9 mouse cellular contexts compared by ENCODE assay signal in the genomic region with DNA sequence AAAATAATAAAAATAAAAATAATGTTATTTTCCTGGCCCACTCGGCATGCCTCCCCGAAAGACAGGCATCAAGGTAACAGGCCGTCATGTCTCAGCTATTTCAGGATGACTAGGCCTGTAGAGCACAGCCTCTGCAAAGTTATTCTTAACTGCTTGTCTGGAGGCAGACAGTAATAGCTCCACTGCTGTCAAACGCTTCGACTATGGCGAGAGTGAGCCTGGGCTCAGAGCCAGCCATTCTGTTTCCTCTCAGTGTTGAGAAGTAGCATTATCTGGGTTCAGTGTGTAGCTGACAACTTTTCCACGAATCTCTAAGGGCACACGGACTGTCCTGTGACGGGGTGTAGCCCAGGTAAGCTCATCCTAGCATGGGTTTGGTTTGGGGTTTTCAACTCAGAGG. TPM values are rescaled to one million over a fixed set of nuclear protein-coding genes. Genes with fewer than 3 reads are reported as not detected.
DNase-seq lines count a peak whose midpoint lies in the region; ATAC-seq and TF ChIP-seq lines count a peak whose summit lies in the region.
"Had no signal": no experiment of that assay in that cellular context is flagged by ENCODE, and none has a peak within 500 bp of the region (broad histone marks: within the 10 kb centered on the region; RNA-seq: fewer than 3 reads in every experiment).

No protein-coding gene starts in this region.

- no peak overlapping the region for H3K4me2 ChIP-seq in kidney, embryonic 15.5 days
- H3K4me2 ChIP-seq in limb, embryonic 12.5 days = no peak overlapping the region

- H3K4me3 ChIP-seq in kidney, embryonic 15.5 days (replicated peaks) = no peak overlapping the region
- no peak overlapping the region for H3K4me3 ChIP-seq in kidney, adult 2 months (ENCODE audit: insufficient read depth, low read depth, low read length)
- H3K4me3 ChIP-seq in limb, embryonic 12.5 days (replicated peaks) = no peak overlapping the region

- H3K27ac ChIP-seq in kidney, embryonic 15.5 days = peak overlapping the region; percentile 83
- H3K27ac ChIP-seq in kidney, adult 2 months (ENCODE audit: insufficient read depth, low read depth, low read length) = no peak overlapping the region
- H3K27ac ChIP-seq in limb, embryonic 12.5 days = peak overlapping the region; percentile 72

- no peak for TF ChIP-seq CTCF in kidney, adult 2 months (conservative IDR thresholded peaks at IDR 0.05; ENCODE audit: insufficient read depth, insufficient read length, low read depth, low read length)

- no peak overlapping the region for H3K9ac ChIP-seq in kidney, embryonic 15.5 days
- H3K9ac ChIP-seq in limb, embryonic 12.5 days (replicated peaks) = no peak overlapping the region

- whole genome bisulfite sequencing in kidney, embryonic 15.5 days = 49% methylated on average over 9 of the region's 9 CpGs
- WGBS in kidney, adult 2 months = 53% methylated on average over 9 of the region's 9 CpGs
- WGBS in limb, embryonic 12.5 days = 59% methylated on average over 9 of the region's 9 CpGs

- DNase-seq in kidney, adult 2 months = no peak
- peak; percentile 95 for DNase-seq in frontal cortex, adult 2 months (ENCODE audit: extremely low spot score in 1 of 2, low spot score in 1 of 2)
- DNase-seq in kidney, postnatal 10 days = peak; percentile 84
- no peak for DNase-seq in thymus, adult 18-20 months
- DNase-seq in retina, postnatal 1 day = no peak

- no peaks in the 10 kb centered on the region for H3K9me3 ChIP-seq in kidney, embryonic 15.5 days (replicated peaks)
- no peaks in the 10 kb centered on the region for H3K9me3 ChIP-seq in limb, embryonic 12.5 days

- peaks cover 30% of the 10 kb centered on the region for H3K4me1 ChIP-seq in kidney, embryonic 15.5 days
- H3K4me1 ChIP-seq in kidney, adult 2 months (ENCODE audit: control insufficient read depth, insufficient read depth, low read length) = peaks cover 5% of the 10 kb centered on the region; the same call in 1 of the 2 replicates
- H3K4me1 ChIP-seq in limb, embryonic 12.5 days (replicated peaks) = peaks cover 26% of the 10 kb centered on the region

- 0 out of 2 replicates have a peak, but pooled peaks have one; percentile 33 for ATAC-seq in kidney, embryonic 15.5 days (replicated peaks; ENCODE audit: low FRiP score)
- ATAC-seq in limb, embryonic 12.5 days (ENCODE audit: insufficient number of reproducible peaks, insufficient read depth, low FRiP score, low TSS enrichment, low read depth) = no peak
- ATAC-seq in cerebellum, adult (ENCODE audit: insufficient number of reproducible peaks, low FRiP score, low TSS enrichment) = no peak
- ATAC-seq: Patski had no signal

- TF ChIP-seq POLR2A in kidney, adult 2 months (IDR thresholded peaks at IDR 0.05; ENCODE audit: low read depth, low read length) = no peak

- H3K36me3 ChIP-seq in kidney, embryonic 15.5 days = no peaks in the 10 kb centered on the region
- H3K36me3 ChIP-seq in kidney, adult 2 months (ENCODE audit: control insufficient read depth, insufficient read depth, low read length) = no peaks in the 10 kb centered on the region
- H3K36me3 ChIP-seq in limb, embryonic 12.5 days = no peaks in the 10 kb centered on the region

- no peaks in the 10 kb centered on the region for H3K27me3 ChIP-seq in kidney, embryonic 15.5 days
- no peaks in the 10 kb centered on the region for H3K27me3 ChIP-seq in kidney, adult 2 months (replicated peaks; ENCODE audit: control insufficient read depth, insufficient read depth, low read length)
- H3K27me3 ChIP-seq in limb, embryonic 12.5 days = no peaks in the 10 kb centered on the region

RNA-seq across cellular contexts. Expression of a gene that starts 33.5 kb away (rescaled TPM):
- polyA plus RNA-seq in kidney, embryonic 15.5 days (2015; fragmentation: Nextera tagmentation; extraction: Ambion mirVana) = 130 and 137 TPM in 2 replicates
- polyA plus RNA-seq in kidney, adult 2 months (2012; rRNA removed) = 32.4 and 33.7 TPM in 2 replicates
- polyA plus RNA-seq in frontal cortex, adult 2 months (2012; rRNA removed) = 137 and 141 TPM in 2 replicates
- 175 and 189 TPM in 2 replicates for polyA plus RNA-seq in limb, embryonic 12.5 days (2016; fragmentation: Nextera tagmentation; extraction: Ambion mirVana)

Comparison
In these comparisons a context has a peak if more than half of its experiments do, and no peak if none do; other contexts are left out.
1. DNase-seq: peak in frontal cortex, adult 2 months (2 of 2) and kidney, postnatal 10 days (single experiment); none in kidney, adult 2 months (single experiment), thymus, adult 18-20 months (0 of 2) and retina, postnatal 1 day (single experiment).